Mouse (Mus musculus): ENCODE measurements at regions not wholly inside any gene's neighbourhood (a gene's known extent, or its start where the extent isn't known, plus 50 kb on each side); places are given as distances from the start of the nearest gene placed in this dataset.

GRCm38 (mm10) chr7:78123386-78123785 is 614.4 kb downstream of the Ntrk3 start:
- no peak for DNase-seq (ENCODE audit: low read depth)

DNA sequence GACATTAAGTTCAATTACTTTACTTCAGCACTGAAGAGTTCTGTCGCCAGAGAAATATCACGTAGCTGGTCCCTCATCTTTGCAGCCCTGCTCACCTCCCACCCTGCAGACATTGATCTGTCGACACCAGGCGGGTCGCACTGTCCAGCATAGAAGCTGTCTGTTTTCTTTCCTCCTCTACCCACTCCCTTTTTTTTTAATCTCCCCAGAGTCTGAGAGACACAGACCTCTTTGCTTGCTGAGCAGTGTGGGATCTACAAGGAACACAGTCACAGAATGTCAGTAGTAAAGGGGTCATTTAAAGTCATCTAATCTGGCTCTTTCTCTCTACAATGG is 616.7 kb downstream of the Ntrk3 start:
- DNase-seq (ENCODE audit: low read depth): no peak

DNA sequence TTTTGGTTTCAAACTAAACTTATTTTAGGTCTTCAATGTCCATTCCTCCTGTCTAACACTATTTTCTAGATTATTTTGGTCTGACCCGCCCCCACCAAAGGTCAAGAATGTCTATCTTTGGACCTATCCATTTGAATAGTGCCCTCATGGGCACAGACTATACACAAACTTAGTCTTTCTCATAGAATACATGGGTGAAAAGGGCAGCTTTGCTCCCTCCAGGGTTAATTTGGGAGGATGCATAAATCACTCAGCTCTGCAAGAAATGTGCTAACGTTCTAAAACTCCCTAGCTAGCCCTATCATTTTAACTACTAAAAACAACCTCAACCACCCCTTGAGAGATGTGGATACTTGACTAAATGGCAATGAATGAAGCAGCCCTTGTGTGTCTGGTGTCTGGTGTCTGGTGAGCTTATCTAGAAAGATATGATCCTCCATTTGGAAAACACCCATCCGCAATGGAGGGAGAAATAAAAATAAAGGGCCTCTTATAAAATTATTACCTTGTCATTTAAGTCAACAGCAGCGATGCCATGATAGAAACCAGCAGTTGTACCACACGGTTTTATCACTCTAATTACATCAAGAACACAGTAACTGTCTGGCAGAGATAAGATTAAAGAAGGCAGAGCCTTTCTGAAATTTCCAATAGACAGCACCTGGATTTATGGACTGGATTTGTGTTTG is 617.2 kb downstream of the Ntrk3 start:
- no peak for DNase-seq (ENCODE audit: low read depth)

- no peak for DNase-seq (ENCODE audit: low read depth)
Measured at GRCm38 (mm10) chr7:78119809-78120208, 618.0 kb downstream of the Ntrk3 start.

DNA sequence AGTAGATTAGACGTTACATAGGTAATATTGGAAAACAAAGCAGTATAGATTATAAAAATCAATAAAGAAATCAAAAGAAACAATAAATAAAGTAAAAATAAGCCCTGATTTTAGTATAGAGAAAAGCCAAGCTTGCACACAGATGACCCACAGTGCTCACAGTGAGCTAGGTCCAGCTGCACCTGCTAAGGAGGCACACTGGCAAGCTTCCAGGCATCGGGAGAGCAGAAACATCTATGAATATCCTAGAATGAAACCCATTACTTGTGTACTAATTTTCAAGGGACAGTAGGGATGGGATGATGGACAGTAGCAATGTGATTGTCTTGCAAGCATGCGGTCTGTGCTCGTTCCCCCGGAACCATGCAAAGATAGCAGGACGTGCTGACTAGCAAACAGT is 626.5 kb downstream of the Ntrk3 start:
- DNase-seq (ENCODE audit: low read depth): no peak

DNA sequence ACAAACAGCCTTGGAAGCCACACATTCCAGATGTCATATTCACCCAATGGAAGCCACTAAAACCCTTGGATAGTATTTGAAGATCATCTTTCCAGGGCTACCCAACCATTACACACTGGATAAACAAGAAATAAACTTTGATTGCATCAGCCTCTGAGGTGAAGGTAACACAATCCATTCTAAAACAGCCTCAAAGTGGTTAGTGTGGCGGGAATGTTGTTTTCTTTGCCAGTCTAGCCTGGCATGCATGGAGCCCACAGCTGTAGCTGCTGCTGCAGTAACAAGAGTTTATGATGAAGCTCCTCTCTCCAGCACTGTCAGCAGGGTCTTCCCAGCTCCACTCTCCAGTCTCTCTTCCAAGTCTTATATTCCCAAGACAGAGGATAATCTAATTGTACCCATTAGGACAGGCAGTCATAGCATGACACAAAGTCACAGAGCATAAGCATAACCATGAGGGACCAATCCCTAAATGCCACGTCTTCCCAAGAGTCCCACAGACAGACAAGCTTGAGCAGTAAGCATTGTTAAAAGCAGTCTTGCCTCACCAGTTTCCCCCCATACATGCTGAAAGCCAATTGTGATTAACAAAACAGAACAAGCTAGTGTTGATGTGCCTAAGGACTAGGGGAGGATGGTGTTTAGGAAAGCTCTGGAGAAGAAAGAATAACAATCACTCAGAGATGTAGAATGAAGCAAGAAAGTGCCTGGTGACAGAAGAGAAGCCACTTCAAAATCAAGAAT is 634.1 kb downstream of the Ntrk3 start:
- DNase-seq (ENCODE audit: low read depth): no peak

GRCm38 (mm10) chr7:78102396-78102795 is 635.4 kb downstream of the Ntrk3 start:
- no peak for DNase-seq (ENCODE audit: low read depth)

DNA sequence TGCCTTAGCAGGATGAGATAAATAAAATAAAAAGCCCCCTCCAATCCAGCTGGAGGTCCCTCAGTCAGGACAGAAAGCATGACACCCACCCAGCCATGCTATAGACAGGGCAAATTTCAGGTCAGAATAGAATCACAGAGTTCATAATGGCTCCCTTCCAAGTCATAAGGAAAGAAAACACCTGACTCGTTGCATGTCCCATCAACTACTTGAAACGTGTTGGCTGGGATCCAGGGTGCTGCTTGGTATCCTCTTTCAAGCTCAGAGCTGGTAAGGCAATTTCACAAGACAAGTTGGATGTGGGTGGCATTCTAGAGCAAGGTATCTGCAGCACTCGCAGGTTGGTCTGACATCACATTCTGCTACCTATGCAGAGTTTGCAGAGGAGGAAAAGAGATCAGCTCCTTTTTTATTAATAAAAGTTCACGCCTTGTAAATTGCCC is 651.2 kb downstream of the Ntrk3 start:
- DNase-seq (ENCODE audit: low read depth): no peak

DNA sequence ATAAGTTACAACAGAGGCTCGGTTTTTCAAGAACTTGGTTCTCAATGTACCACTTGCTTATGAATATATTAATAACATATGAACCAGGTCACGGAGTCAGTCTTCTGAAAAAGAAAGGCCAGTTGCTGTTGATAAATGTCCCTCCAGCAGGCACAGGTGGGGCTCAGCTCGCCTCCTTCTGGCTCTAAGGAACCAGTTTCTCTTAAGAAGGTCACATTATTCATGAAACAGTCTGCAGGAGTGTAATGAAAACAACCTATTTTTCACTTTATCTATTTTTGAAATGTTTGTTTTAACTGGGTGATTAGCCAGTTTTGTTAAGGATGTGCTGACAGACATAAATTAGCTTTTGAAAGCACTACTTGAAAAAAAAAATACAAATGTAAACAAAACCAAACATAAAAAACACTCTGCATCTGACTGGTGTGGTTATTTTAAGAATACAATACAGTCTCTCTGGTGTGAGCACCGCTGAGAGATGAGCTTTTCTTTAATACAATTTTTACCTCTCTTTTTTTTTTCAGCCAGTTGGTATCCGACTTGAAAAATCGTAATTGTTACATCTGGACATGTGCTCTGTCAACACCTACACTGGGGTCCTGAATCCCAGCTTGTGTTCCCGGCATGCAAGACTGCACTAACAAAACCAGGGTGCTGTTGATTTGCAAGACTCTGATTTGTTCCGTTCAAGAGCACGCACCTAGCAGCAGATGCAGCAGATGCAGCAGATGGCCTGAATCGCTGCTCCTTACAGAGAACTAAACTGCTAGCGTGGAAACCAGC is 651.8 kb downstream of the Ntrk3 start:
- DNase-seq (ENCODE audit: low read depth): no peak

GRCm38 (mm10) chr7:78079708-78080107 is 658.1 kb downstream of the Ntrk3 start:
- DNase-seq (ENCODE audit: low read depth): no peak

DNA sequence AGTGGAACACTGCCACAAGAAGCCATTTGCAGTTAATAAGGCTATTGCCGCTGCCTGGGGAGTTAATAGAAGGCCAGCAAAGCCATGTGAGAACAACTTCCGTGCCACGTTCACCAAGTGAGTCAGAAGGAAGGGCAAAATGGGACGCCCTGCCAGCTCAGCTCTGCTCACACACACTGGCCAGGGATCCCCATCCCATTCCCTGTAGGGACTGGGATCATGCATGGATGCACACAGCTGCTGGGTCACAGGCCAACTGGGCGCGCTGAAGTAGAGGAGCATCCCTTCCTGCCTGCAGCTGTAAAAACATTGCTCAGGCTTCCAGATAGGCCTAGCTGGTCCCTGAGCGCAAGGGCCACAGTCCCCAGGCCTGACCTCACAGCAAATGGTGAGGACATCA is 666.7 kb downstream of the Ntrk3 start:
- DNase-seq (ENCODE audit: low read depth): no peak

DNA sequence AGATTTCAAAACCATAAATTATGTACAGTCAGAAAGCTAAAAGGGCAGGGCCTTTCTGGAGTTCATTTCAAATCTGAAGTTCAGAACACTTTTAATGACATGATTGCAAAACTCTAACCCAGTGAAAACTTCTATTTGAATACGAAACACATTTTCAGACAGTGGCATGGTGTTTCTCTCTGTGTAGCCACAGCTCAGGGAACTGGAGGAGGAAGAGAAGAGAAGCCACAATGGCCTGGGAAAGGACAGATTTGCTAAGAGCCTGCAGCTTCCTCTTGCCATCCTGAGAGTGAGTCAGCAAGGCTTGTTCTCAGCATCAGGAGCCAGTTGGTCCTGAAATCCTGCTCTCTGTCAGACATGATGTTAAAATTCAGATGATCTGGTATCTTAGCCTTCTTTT is 676.2 kb downstream of the Ntrk3 start:
- DNase-seq (ENCODE audit: low read depth): peak; percentile 1

GRCm38 (mm10) chr7:78049606-78050005 is 688.2 kb downstream of the Ntrk3 start:
- peak; percentile 16 for DNase-seq (ENCODE audit: low read depth)

- DNase-seq (ENCODE audit: low read depth): no peak
Measured at GRCm38 (mm10) chr7:78045456-78045855, 692.4 kb downstream of the Ntrk3 start.

DNA sequence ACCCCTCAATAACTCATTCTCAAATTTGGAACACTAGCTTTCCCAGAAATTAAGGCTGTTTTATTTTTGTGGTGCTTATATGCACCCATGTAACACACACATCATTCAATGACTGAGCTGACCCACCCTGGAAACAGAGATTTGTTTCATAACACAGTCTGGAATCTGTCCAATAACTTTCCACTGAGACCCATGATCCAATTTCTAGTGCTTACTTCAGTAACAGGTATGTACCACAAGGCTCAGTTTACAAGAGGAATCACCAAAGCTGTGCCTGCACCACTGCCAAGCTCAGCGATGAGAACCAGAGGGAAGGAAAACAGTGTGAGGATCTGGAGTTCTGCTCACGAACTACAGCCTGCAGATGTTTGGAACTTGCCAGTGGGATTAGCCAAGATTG is 706.8 kb downstream of the Ntrk3 start:
- no peak for DNase-seq (ENCODE audit: low read depth)

DNA sequence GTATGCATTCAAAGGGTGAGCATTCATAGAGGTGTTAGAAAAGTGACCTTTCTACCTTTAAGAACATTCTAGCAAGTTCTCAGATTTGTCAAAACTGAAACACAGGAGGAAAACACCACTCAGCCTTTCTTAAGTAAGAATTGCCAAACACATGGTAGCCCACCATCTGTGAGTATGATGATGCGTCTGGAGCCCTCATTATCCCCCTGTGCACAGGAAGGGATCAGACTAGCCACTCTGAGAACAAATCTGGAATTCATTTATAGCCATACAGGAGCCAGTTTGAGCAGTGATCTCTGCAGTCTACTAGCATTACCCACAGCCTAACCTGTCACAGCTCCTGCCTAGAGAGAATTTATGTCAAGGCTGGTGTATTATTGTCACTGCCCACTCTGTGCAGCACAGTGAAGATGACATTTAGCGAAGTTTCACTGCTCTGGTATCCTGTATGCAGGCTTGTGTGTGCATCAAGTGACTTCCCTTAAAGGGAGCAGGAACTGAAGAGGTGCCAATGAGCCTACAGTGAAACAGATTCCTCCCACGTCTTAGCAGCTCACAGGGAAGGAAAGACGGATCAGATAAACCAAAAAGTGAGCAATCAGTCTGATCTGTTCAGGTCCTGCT is 710.7 kb downstream of the Ntrk3 start:
- DNase-seq (ENCODE audit: low read depth): no peak

DNA sequence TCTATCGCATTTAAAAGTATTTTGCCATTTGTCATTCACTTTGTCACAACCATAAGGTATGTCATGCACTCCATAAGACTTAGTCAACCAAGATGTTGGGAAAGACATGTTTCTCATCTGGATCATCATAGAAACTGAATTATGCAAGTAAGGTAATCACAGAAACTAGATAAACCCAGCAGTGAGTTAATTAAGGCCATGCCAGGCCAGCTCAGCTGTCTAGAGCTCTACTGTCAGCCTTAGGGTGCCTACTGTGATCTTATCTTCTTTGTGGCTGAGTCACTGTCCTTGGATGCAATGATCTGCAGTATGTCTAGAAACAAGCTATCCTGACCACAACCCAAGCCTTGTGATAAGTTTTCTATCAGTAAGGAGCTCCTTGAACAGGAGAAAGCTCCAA is 714.2 kb downstream of the Ntrk3 start:
- peak; percentile 20 for DNase-seq (ENCODE audit: low read depth)

GRCm38 (mm10) chr7:78023075-78023474 is 714.7 kb downstream of the Ntrk3 start:
- no peak for DNase-seq (ENCODE audit: low read depth)

GRCm38 (mm10) chr7:78013631-78014030 is 724.2 kb downstream of the Ntrk3 start:
- DNase-seq (ENCODE audit: low read depth): no peak

- DNase-seq (ENCODE audit: low read depth): no peak
Measured at GRCm38 (mm10) chr7:78003086-78003485, 734.7 kb downstream of the Ntrk3 start.

GRCm38 (mm10) chr7:77993840-77994239 is 744.0 kb downstream of the Ntrk3 start:
- DNase-seq (ENCODE audit: low read depth): no peak

GRCm38 (mm10) chr7:77990150-77990549 is 747.7 kb downstream of the Ntrk3 start:
- DNase-seq (ENCODE audit: low read depth): no peak

GRCm38 (mm10) chr7:77988177-77988576 is 749.6 kb downstream of the Ntrk3 start:
- DNase-seq (ENCODE audit: low read depth): no peak
